Mouse (Mus musculus) urinary bladder, adult 2 months (tissue): Measurements from ENCODE around the gene Epor. TPM values are rescaled to one million over a fixed set of nuclear protein-coding genes. Genes with fewer than 3 reads are reported as not detected.

ENCODE experiments used
- polyA plus RNA-seq: library from polyadenylated mRNA; depleted of rRNA; stranded (reverse); fragments of >200 nt; gene quantifications from 2 replicates; pipeline ENCODE4 v1.2.3, GENCODE M21; 2012; rRNA removed

Epor gene
- polyA plus RNA-seq, 1 experiment: 2.1 TPM

Other genes starting within 250 kb of the Epor start
- 29.2 and 35.7 TPM in 2 replicates for gene Ldlr, start 240.0 kb downstream of the Epor start, polyA plus RNA-seq
- gene Spc24, start 203.2 kb downstream of the Epor start, polyA plus RNA-seq: 2.4 and 3.0 TPM in 2 replicates
- gene Kank2, start 164.8 kb downstream of the Epor start, polyA plus RNA-seq: 44.6 and 77.0 TPM in 2 replicates
- gene Angptl8, start 128.0 kb downstream of the Epor start, polyA plus RNA-seq: 1.2 and 2.0 TPM in 2 replicates
- 89.2 and 102 TPM in 2 replicates for gene Dock6, start 110.9 kb downstream of the Epor start, polyA plus RNA-seq
- gene Rab3d, start 45.3 kb downstream of the Epor start, polyA plus RNA-seq: 54.4 and 59.9 TPM in 2 replicates
- gene Ccdc159, start 36.0 kb downstream of the Epor start, polyA plus RNA-seq: 8.8 and 9.4 TPM in 2 replicates
- gene Tmem205, start 36.0 kb downstream of the Epor start, polyA plus RNA-seq: 93.0 and 101 TPM in 2 replicates
- 14.5 and 17.1 TPM in 2 replicates for gene Plppr2, start 26.5 kb downstream of the Epor start, polyA plus RNA-seq
- 4.6 and 6.4 TPM in 2 replicates for gene Swsap1, start 7.8 kb downstream of the Epor start, polyA plus RNA-seq
- 25.7 and 27.3 TPM in 2 replicates for gene Rgl3, start 25.9 kb upstream of the Epor start, polyA plus RNA-seq
- 0.19 and 0.29 TPM in 2 replicates for gene Ccdc151, start 39.1 kb upstream of the Epor start, polyA plus RNA-seq
- gene Prkcsh, start 39.3 kb upstream of the Epor start, polyA plus RNA-seq: 84.4 and 86.5 TPM in 2 replicates
- 0.06 and 0.16 TPM in 2 replicates for gene Elavl3, start 88.5 kb upstream of the Epor start, polyA plus RNA-seq
- not detected in 2 replicates for gene Gm49318, start 107.8 kb upstream of the Epor start, polyA plus RNA-seq
- gene Zfp653, start 107.9 kb upstream of the Epor start, polyA plus RNA-seq: 18.0 and 21.3 TPM in 2 replicates
- 39.4 and 40.3 TPM in 2 replicates for gene Ecsit, start 121.9 kb upstream of the Epor start, polyA plus RNA-seq
- gene Cnn1, start 135.7 kb upstream of the Epor start, polyA plus RNA-seq: 3,917 and 4,778 TPM in 2 replicates
- gene Elof1, start 153.7 kb upstream of the Epor start, polyA plus RNA-seq: 74.8 and 97.4 TPM in 2 replicates
- 24.0 and 35.7 TPM in 2 replicates for gene Acp5, start 172.2 kb upstream of the Epor start, polyA plus RNA-seq
- gene Pigyl, start 193.3 kb upstream of the Epor start, polyA plus RNA-seq: 84.1 and 92.9 TPM in 2 replicates
- gene Zfp872, start 224.6 kb upstream of the Epor start, polyA plus RNA-seq: 1.3 and 1.4 TPM in 2 replicates